10 mouse cellular contexts compared by ENCODE assay signal in the genomic region with DNA sequence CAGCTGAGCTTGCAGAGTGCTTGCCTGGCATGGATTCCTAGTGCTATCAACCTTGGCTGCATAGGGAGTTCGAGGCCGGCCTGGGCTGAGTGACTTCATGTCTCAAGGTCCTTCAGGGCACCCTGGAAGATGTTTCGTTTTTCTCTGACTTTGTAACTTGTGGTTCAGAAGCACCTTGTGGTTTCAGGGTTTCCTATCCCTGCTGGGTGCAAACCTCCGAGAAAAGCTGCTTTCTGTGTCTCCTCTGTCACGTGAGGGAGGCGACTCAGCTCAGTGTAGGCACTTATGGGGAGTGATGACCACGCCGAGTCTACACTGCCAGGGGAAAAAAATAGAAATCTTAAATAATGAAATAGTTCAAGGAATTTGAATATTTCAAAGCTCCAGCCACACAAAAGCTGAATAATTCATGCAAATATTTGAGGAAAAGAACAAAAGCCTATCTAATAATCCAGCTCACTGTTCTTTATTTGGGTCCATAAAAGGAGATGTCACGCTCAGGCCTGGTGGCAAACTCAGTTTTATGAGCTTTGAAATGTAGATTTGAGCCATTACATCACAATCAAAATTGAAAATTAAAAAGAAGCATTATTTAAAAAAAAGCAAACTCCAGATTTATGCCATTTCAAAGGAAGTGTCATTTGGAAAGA. TPM values are rescaled to one million over a fixed set of nuclear protein-coding genes. Genes with fewer than 3 reads are reported as not detected.
DNase-seq lines count a peak whose midpoint lies in the region; ATAC-seq and TF ChIP-seq lines count a peak whose summit lies in the region.
"Had no signal": no experiment of that assay in that cellular context is flagged by ENCODE, and none has a peak within 500 bp of the region (broad histone marks: within the 10 kb centered on the region; RNA-seq: fewer than 3 reads in every experiment).

No protein-coding gene starts in this region.

- TF ChIP-seq POLR2A in thymus, adult 2 months (IDR thresholded peaks at IDR 0.05; ENCODE audit: control insufficient read depth, extremely low read depth, insufficient read depth, low read length, poor library complexity), result no peak

- H3K27ac ChIP-seq in heart, embryonic 15.5 days, result peak overlapping the region; percentile 87
- no peak overlapping the region for H3K27ac ChIP-seq in thymus, adult 2 months (ENCODE audit: control insufficient read depth, insufficient read depth, low read length)
- H3K27ac ChIP-seq: embryonic facial prominence, embryonic 15.5 days had no signal

- H3K27me3 ChIP-seq in heart, embryonic 15.5 days, result no peaks in the 10 kb centered on the region
- H3K27me3 ChIP-seq in thymus, adult 2 months (ENCODE audit: control insufficient read depth, insufficient read depth, low read length), result no peaks in the 10 kb centered on the region; the same call in 1 of the 2 replicates
- H3K27me3 ChIP-seq: embryonic facial prominence, embryonic 15.5 days had no signal

- no peaks in the 10 kb centered on the region for H3K9me3 ChIP-seq in heart, embryonic 15.5 days (replicated peaks)
- H3K9me3 ChIP-seq: embryonic facial prominence, embryonic 15.5 days had no signal

- no peak for TF ChIP-seq CTCF in thymus, adult 2 months (IDR thresholded peaks at IDR 0.05; ENCODE audit: borderline replicate concordance, control insufficient read depth, extremely low read depth, insufficient read depth, low read length, poor library complexity)

- H3K9ac ChIP-seq in heart, embryonic 15.5 days, result no peak overlapping the region
- H3K9ac ChIP-seq: embryonic facial prominence, embryonic 15.5 days had no signal

- 66% methylated on average over 9 of the region's 9 CpGs for WGBS in heart, embryonic 15.5 days
- 14% methylated on average over 9 of the region's 9 CpGs for WGBS in thymus, adult 2 months

- peaks cover 18% of the 10 kb centered on the region for H3K4me1 ChIP-seq in heart, embryonic 15.5 days (replicated peaks)
- H3K4me1 ChIP-seq in thymus, adult 2 months (replicated peaks; ENCODE audit: control insufficient read depth, insufficient read depth, low read length), result peaks cover 7% of the 10 kb centered on the region
- H3K4me1 ChIP-seq: embryonic facial prominence, embryonic 15.5 days had no signal

- no peaks in the 10 kb centered on the region for H3K36me3 ChIP-seq in heart, embryonic 15.5 days
- H3K36me3 ChIP-seq in thymus, adult 2 months (ENCODE audit: control insufficient read depth, insufficient read depth, low read length), result no peaks in the 10 kb centered on the region
- H3K36me3 ChIP-seq: embryonic facial prominence, embryonic 15.5 days had no signal

- ATAC-seq in heart, embryonic 15.5 days (replicated peaks; ENCODE audit: insufficient number of reproducible peaks, insufficient read depth, low FRiP score, low read depth), result no peak
- ATAC-seq in CD4-positive, CD25-positive, alpha-beta regulatory T cell, adult 4 months, result peak; percentile 56
- peak; percentile 68 for ATAC-seq in common myeloid progenitor, adult 5-6 weeks (replicated peaks; ENCODE audit: low read depth, poor library complexity, severe bottlenecking)

- H3K4me3 ChIP-seq in heart, embryonic 15.5 days, result no peak overlapping the region
- H3K4me3 ChIP-seq in thymus, adult 2 months (ENCODE audit: control insufficient read depth, insufficient read depth, low read length), result no peak overlapping the region
- H3K4me3 ChIP-seq: embryonic facial prominence, embryonic 15.5 days had no signal

- DNase-seq in heart, adult 9 months (ENCODE audit: low spot score in 2 of 2), result no peak
- peak; percentile 46 for DNase-seq in thymus, adult 2 months
- DNase-seq in urinary bladder, adult 2 months (ENCODE audit: low spot score), result no peak
- DNase-seq in retina, embryonic 14.5 days (ENCODE audit: low spot score), result no peak
- DNase-seq: cerebellum, adult 18-20 months; kidney, adult 11 months had no signal

- peak overlapping the region; percentile 39 for H3K4me2 ChIP-seq in heart, embryonic 15.5 days
- H3K4me2 ChIP-seq: embryonic facial prominence, embryonic 15.5 days had no signal

RNA-seq across cellular contexts. Expression of gene Map4k3, which starts 34.2 kb away (rescaled TPM):
- 17.9 and 19.1 TPM in 2 replicates for polyA plus RNA-seq in heart, embryonic 15.5 days (2015; fragmentation: Nextera tagmentation; extraction: Ambion mirVana)
- 1 to 10 TPM; 3.3 to 6.3 TPM for polyA plus RNA-seq in CD4-positive, CD25-positive, alpha-beta regulatory T cell, adult 4 months (2017; shearing (Covaris generic))
- 5.9 and 6.9 TPM in 2 replicates for total RNA-seq in common myeloid progenitor, adult 5-6 weeks (2017)
- polyA plus RNA-seq in thymus, adult 2 months (2012; rRNA removed), result 5.1 and 5.9 TPM in 2 replicates
- polyA plus RNA-seq in urinary bladder, adult 2 months (2012; rRNA removed), result 47.9 and 53.9 TPM in 2 replicates
